Mouse (Mus musculus) spleen, embryonic (tissue): ENCODE measurements around the gene Gdf15.

Source experiments
- CTCF ChIA-PET: fragments of 350-600 bp; sonication (Branson Sonifier 250); formaldehyde crosslinking; loops from one replicate; lab custom pipeline; 2022; lab: Charles Lee

Gene Gdf15

GRCm38 (mm10) chr8:70607898-70608748 is 24.1 kb downstream of the Gdf15 start:
- CTCF ChIA-PET = interaction anchor here (0.6 to 1.0 kb wide), 4 partner anchors 13 to 92 kb away, joined by 3 to 6 read pairs (median 4); no protein-coding TSS in a partner anchor

GRCm38 (mm10) chr8:70607603-70607897 is 24.7 kb downstream of the Gdf15 start:
- CTCF ChIA-PET = interaction anchor here (0.7 to 1.0 kb wide), 2 partner anchors 31 to 63 kb away, joined by 3 to 5 read pairs; no protein-coding TSS in a partner anchor

GRCm38 (mm10) chr8:70606780-70607602 is 25.3 kb downstream of the Gdf15 start:
- CTCF ChIA-PET = interaction anchor here (0.5 kb wide), 1 partner anchor 1222 kb away, joined by 10 read pairs; no protein-coding TSS in a partner anchor

- CTCF ChIA-PET = interaction anchor here (0.5 kb wide), 1 partner anchor 1221 kb away, joined by 10 read pairs; no protein-coding TSS in a partner anchor
Observed at GRCm38 (mm10) chr8:70605871-70606779, 26.1 kb downstream of the Gdf15 start.

- CTCF ChIA-PET = no interaction called here
Observed at GRCm38 (mm10) chr8:70604558-70604957, 27.7 kb downstream of the Gdf15 start.

- CTCF ChIA-PET = no interaction called here
Observed at GRCm38 (mm10) chr8:70602139-70602811, 30.0 kb downstream of the Gdf15 start.

GRCm38 (mm10) chr8:70601271-70601649 is 31.0 kb downstream of the Gdf15 start:
- CTCF ChIA-PET = no interaction called here

GRCm38 (mm10) chr8:70600473-70601270 is 31.6 kb downstream of the Gdf15 start:
- CTCF ChIA-PET = interaction anchor here (0.7 kb wide), 1 partner anchor 9 kb away, joined by 8 read pairs; no protein-coding TSS in a partner anchor

GRCm38 (mm10) chr8:70599507-70600290 is 32.6 kb downstream of the Gdf15 start:
- CTCF ChIA-PET = interaction anchor here (0.7 kb wide), 1 partner anchor 12 kb away, joined by 4 read pairs; no protein-coding TSS in a partner anchor

- CTCF ChIA-PET = interaction anchor here (0.7 kb wide), 1 partner anchor 13 kb away, joined by 4 read pairs; no protein-coding TSS in a partner anchor
Observed at GRCm38 (mm10) chr8:70598722-70599121, 33.5 kb downstream of the Gdf15 start.

- CTCF ChIA-PET = interaction anchor here (0.6 kb wide), 1 partner anchor 12 kb away, joined by 3 read pairs; no protein-coding TSS in a partner anchor
Observed at GRCm38 (mm10) chr8:70598283-70598682, 34.0 kb downstream of the Gdf15 start.

GRCm38 (mm10) chr8:70597417-70598272 is 34.6 kb downstream of the Gdf15 start:
- CTCF ChIA-PET = interaction anchor here (0.6 kb wide), 1 partner anchor 12 kb away, joined by 3 read pairs; no protein-coding TSS in a partner anchor

- CTCF ChIA-PET = interaction anchor here (0.6 kb wide), 1 partner anchor 52 kb away, joined by 13 read pairs; no protein-coding TSS in a partner anchor
Observed at GRCm38 (mm10) chr8:70596775-70597416, 35.4 kb downstream of the Gdf15 start.

- CTCF ChIA-PET = interaction anchor here (0.6 kb wide), 1 partner anchor 51 kb away, joined by 13 read pairs; no protein-coding TSS in a partner anchor
Observed at GRCm38 (mm10) chr8:70596216-70596615, 36.0 kb downstream of the Gdf15 start.

- CTCF ChIA-PET = no interaction called here
Observed at GRCm38 (mm10) chr8:70595811-70596210, 36.4 kb downstream of the Gdf15 start.

GRCm38 (mm10) chr8:70594621-70595564 is 37.4 kb downstream of the Gdf15 start:
- CTCF ChIA-PET = no interaction called here
